Mouse (Mus musculus) cerebellum, adult 2 months (tissue): Measurements from ENCODE around the gene Drc1. TPM values are rescaled to one million over a fixed set of nuclear protein-coding genes. Genes with fewer than 3 reads are reported as not detected.

Experiments used
- DNase-seq, 2 experiments: peaks; one replicate each; pipeline ENCODE4 v3.0.0; 2021
- H3K27ac ChIP-seq: fragments of 200-500 bp; 2 replicates; pipeline ENCODE4 v1.5.1; 2012; ENCODE audit warnings: low read length, control low read depth, inconsistent platforms; ENCODE audit not compliant: insufficient read depth
- H3K27me3 ChIP-seq: fragments of 200-500 bp; 2 replicates; pipeline ENCODE4 v1.6.1; 2012; ENCODE audit warnings: inconsistent platforms, mild to moderate bottlenecking, low read length, moderate library complexity; ENCODE audit not compliant: control insufficient read depth, insufficient read depth
- H3K4me1 ChIP-seq: fragments of 200-500 bp; 2 replicates; pipeline ENCODE4 v1.6.1; 2011; ENCODE audit warnings: low read length; ENCODE audit not compliant: control insufficient read depth, insufficient read depth
- H3K4me3 ChIP-seq: fragments of 200-500 bp; replicated peaks from 2 replicates; pipeline ENCODE3; 2011; ENCODE audit warnings: mild to moderate bottlenecking, low read depth, low read length, control low read depth; ENCODE audit not compliant: insufficient read depth
- CTCF ChIP-seq: fragments of 200-500 bp; IDR thresholded peaks from 2 replicates; pipeline ENCODE4 v1.5.1; 2011; ENCODE audit warnings: low read depth, mild to moderate bottlenecking, control low read depth, low read length, moderate library complexity, borderline replicate concordance; ENCODE audit not compliant: insufficient read depth
- POLR2A ChIP-seq: fragments of 200-500 bp; IDR thresholded peaks from 2 replicates; pipeline ENCODE4 v1.6.1; 2011; ENCODE audit warnings: low read length, control low read depth, borderline replicate concordance; ENCODE audit not compliant: insufficient read depth
- WGBS: fragments of 180-500 bp; shearing (Covaris S2); methylation state at CpG from one replicate; pipeline ENCODE4 v1.1.7; 2018; 5-methylcytosine and 5-hydroxymethylcytosine counted together
- polyA plus RNA-seq: library from polyadenylated mRNA; depleted of rRNA; stranded (reverse); fragments of >200 nt; gene quantifications from 2 replicates; pipeline ENCODE4 v1.2.3, GENCODE M21; 2012

The Drc1 gene
- polyA plus RNA-seq, 1 experiment: 2.5 TPM

DNA sequence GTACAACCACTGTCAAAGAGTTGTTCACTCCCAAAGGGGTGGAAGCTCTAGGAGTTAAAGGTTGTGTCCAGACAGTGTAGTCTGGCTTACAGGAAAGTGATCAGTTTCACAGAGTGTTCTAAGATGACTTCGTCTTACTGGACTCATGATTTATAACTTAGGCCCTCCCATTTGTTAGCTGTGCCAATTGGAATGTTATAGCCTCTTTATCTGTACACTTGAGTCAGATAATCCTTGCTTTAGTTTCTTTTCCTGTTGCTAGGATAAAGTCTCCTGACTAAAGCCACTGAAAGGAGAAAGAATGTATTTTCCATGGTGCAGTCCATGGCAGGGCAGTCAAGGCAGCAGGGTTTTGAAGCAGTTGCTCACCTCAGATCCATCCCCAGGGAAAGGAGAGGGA lies 38.8 kb upstream of the Drc1 start:
- 56% methylated on average over 1 of the region's 1 CpGs for WGBS
- H3K27ac ChIP-seq: no peak overlapping the region
- no peak for DNase-seq
- H3K4me3 ChIP-seq: no peak overlapping the region
- peaks cover 4% of the 10 kb centered on the region for H3K4me1 ChIP-seq
- TF ChIP-seq CTCF (no peak), POLR2A (no peak)
- no peaks in the 10 kb centered on the region for H3K27me3 ChIP-seq

GRCm38 (mm10) chr5:30243741-30244140 lies 37.4 kb upstream of the Drc1 start:
- H3K27ac ChIP-seq: no peak overlapping the region
- no peaks in the 10 kb centered on the region for H3K27me3 ChIP-seq
- H3K4me1 ChIP-seq: peaks cover 4% of the 10 kb centered on the region
- no peak overlapping the region for H3K4me3 ChIP-seq
- TF ChIP-seq POLR2A (no peak), CTCF (peak; percentile 54)
- 41% methylated on average over 9 of the region's 9 CpGs for WGBS
- peak in 1 of 2 experiments; percentile 18 for DNase-seq

GRCm38 (mm10) chr5:30245861-30246416 lies 35.2 kb upstream of the Drc1 start:
- no peak overlapping the region for H3K4me3 ChIP-seq
- WGBS: 80% methylated on average over 9 of the region's 9 CpGs
- no peaks in the 10 kb centered on the region for H3K27me3 ChIP-seq
- H3K4me1 ChIP-seq: peaks cover 4% of the 10 kb centered on the region
- no peak overlapping the region for H3K27ac ChIP-seq
- no peak for DNase-seq
- TF ChIP-seq CTCF (no peak), POLR2A (no peak)

- Histone ChIP-seq H3K4me3 (no peak overlapping the region), H3K27ac (no peak overlapping the region), H3K4me1 (peaks cover 4% of the 10 kb centered on the region), H3K27me3 (no peaks in the 10 kb centered on the region)
- 98% methylated on average over 1 of the region's 1 CpGs for WGBS
- TF ChIP-seq CTCF (peak; percentile 25; the same call in 1 of the 2 replicates), POLR2A (no peak)
- DNase-seq: no peak
Observed at GRCm38 (mm10) chr5:30247666-30248065, 33.5 kb upstream of the Drc1 start.

DNA sequence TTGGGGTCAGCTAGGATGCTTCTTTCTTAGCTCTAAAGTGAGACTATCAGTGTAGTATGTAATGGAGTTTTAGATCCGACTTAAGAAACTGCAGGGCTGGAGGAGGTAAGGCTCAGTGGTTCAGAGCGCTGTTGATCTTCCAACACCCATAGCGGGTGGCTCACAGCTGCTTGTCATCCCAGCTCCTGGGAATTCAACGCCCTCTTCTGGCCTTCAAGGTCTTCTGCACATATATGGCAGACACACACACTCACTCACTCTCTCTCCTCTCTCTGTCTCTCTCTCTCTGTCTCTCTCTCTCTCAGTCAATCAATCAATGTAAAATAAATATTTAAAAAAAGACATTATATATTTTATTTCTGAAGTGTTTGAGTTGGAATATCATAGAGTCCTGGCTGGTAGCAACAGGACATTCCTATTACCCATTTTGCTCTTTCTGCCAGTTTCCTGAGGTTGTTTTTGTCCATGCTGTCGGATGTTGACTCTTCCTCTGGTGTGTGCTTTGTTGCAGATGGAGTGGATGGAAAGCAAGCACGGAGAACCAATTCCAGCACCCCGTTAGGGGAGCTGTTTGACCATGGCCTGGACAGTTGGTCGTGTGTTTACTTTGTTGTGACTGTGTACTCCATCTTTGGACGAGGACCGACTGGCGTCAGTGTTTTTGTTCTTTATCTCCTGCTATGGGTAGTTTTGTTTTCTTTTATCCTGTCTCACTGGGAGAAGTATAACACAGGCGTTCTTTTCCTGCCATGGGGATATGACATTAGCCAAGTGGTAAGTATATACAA lies 25.4 kb upstream of the Drc1 start:
- TF ChIP-seq POLR2A: no peak
- TF ChIP-seq CTCF: no peak
- Histone ChIP-seq H3K27me3 (no peaks in the 10 kb centered on the region), H3K27ac (no peak overlapping the region), H3K4me1 (peaks cover 5% of the 10 kb centered on the region), H3K4me3 (no peak overlapping the region)
- DNase-seq: no peak
- 93% methylated on average over 12 of the region's 12 CpGs for WGBS

- Histone ChIP-seq H3K4me1 (peaks cover 5% of the 10 kb centered on the region), H3K27ac (no peak overlapping the region), H3K4me3 (no peak overlapping the region), H3K27me3 (no peaks in the 10 kb centered on the region)
- DNase-seq: peak; percentile 60 to 81
- TF ChIP-seq CTCF (no peak), POLR2A (no peak)
- 20% methylated on average over 7 of the region's 7 CpGs for WGBS
Observed at GRCm38 (mm10) chr5:30258776-30259175, 22.4 kb upstream of the Drc1 start.

DNA sequence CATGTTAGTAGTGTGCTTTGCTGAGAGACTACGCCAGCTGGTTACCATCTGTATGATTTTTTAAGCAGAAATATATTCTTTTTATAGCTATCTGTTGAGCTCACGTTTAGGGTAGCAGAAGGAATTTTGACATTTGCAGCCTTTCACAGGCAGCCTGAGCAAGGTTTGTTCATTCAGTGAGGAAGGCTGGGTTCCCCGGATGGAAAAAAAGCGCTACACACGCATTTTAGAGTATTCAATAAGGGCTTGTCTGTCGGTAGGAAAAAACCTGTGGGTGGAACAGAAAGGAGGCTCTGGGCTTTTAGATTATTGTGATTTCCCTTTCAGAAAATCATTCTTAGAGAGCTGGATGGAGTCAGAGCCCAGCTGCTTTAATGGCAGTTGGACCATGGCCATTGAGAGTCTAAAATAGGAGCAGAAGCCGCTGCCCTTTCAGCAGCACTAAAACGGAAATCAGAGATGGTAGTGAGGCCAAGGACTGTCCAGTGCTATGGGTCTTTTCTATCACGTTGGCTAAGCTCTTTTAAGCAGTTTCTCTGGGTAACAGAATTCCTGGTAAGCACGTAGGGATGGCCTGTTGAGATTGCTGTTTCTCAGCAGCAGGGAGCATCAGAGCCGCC lies 10.5 kb upstream of the Drc1 start:
- no peak for TF ChIP-seq POLR2A
- TF ChIP-seq CTCF: no peak
- peak in 1 of 2 experiments; percentile 23 for DNase-seq
- no peak overlapping the region for H3K4me3 ChIP-seq
- H3K27me3 ChIP-seq: no peaks in the 10 kb centered on the region
- H3K27ac ChIP-seq: no peak overlapping the region
- H3K4me1 ChIP-seq: peaks cover 4% of the 10 kb centered on the region
- WGBS: 28% methylated on average over 11 of the region's 11 CpGs
